Mouse (Mus musculus) midbrain, embryonic 11.5 days (tissue): ENCODE results near the gene Flcn. TPM values are rescaled to one million over a fixed set of nuclear protein-coding genes. Genes with fewer than 3 reads are reported as not detected.
A peak's percentile ranks its signal among the peaks of the same experiment; 100 is the strongest.
"Not testable (repeated sequence)": the region's sequence is repeated elsewhere in the genome, so short reads cannot be mapped to it uniquely, and the experiment has no call there.

Experiments used
- ATAC-seq: fragments of 200-750 bp; cut with Nextera tagmentation; 2 replicates; pipeline ENCODE4 v1.8.0; 2017; ENCODE audit warnings: moderate TSS enrichment, moderate library complexity; ENCODE audit not compliant: low FRiP score
- DNase-seq: peaks from one replicate; pipeline ENCODE4 v3.0.0; 2015; ENCODE audit warnings: low spot score; ENCODE audit errors: missing footprints
- H3K27ac ChIP-seq: fragments of 300-500 bp; sonication (generic); 2 replicates; pipeline ENCODE4 v1.5.1; 2014; ENCODE audit warnings: low read depth, low read length
- H3K27me3 ChIP-seq: fragments of 300-500 bp; sonication (generic); 2 replicates; pipeline ENCODE4 v1.6.1; 2014; ENCODE audit warnings: mild to moderate bottlenecking, low read length, moderate library complexity, mixed read lengths; ENCODE audit not compliant: control insufficient read depth, insufficient read depth
- H3K36me3 ChIP-seq: fragments of 300-500 bp; sonication (generic); 2 replicates; pipeline ENCODE4 v1.6.1; 2014; ENCODE audit warnings: mild to moderate bottlenecking, low read length, moderate library complexity, mixed read lengths; ENCODE audit not compliant: control insufficient read depth, insufficient read depth
- H3K4me1 ChIP-seq: fragments of 300-500 bp; sonication (generic); 2 replicates; pipeline ENCODE4 v1.6.1; 2014; ENCODE audit warnings: low read length; ENCODE audit not compliant: control insufficient read depth, insufficient read depth
- H3K4me2 ChIP-seq: fragments of 300-500 bp; sonication (generic); 2 replicates; pipeline ENCODE4 v1.6.1; 2014; ENCODE audit warnings: mild to moderate bottlenecking, moderate library complexity
- H3K4me3 ChIP-seq: fragments of 300-500 bp; sonication (generic); 2 replicates; pipeline ENCODE4 v1.5.1; 2014; ENCODE audit warnings: low read depth, low read length
- H3K9ac ChIP-seq: fragments of 300-500 bp; sonication (generic); 2 replicates; pipeline ENCODE4 v1.6.1; 2014; ENCODE audit warnings: low read length
- H3K9me3 ChIP-seq: fragments of 300-500 bp; sonication (generic); 2 replicates; pipeline ENCODE4 v1.6.1; 2016; ENCODE audit warnings: low read length; ENCODE audit not compliant: control insufficient read depth
- WGBS: fragments of 180-500 bp; shearing (Covaris S2); extraction: QIAGEN DNeasy Blood & Tissue Kit; methylation state at CpG from one replicate; pipeline ENCODE4 v1.1.7; 2014; 5-methylcytosine and 5-hydroxymethylcytosine counted together
- polyA plus RNA-seq: library from polyadenylated mRNA; unstranded; fragments of >200 nt; fragmentation: Nextera tagmentation; extraction: Ambion mirVana; gene quantifications from 2 replicates; pipeline ENCODE4 v1.2.1, GENCODE M21; 2014

Gene Flcn
- polyA plus RNA-seq, 1 experiment from 2014 or later = 28.2 TPM

DNA sequence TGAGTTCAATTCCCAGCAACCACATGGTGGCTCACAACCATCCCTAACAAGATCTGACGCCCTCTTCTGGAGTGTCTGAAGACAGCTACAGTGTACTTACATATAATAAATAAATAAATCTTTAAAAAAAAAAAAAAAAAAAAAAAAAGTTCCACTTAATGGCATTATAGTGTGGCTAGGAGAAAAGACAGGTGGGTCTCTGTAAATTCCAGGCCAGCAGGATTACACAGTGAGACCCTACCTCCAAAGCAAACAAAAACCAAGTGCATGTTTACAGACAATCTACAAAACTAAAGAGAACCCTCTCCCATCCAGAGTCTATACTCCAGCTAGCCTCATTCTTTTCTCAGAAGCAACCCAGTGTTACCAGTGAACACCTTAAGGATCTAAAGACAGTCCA is 28.0 kb upstream of the Flcn start:
- not testable (repeated sequence) for ATAC-seq

DNA sequence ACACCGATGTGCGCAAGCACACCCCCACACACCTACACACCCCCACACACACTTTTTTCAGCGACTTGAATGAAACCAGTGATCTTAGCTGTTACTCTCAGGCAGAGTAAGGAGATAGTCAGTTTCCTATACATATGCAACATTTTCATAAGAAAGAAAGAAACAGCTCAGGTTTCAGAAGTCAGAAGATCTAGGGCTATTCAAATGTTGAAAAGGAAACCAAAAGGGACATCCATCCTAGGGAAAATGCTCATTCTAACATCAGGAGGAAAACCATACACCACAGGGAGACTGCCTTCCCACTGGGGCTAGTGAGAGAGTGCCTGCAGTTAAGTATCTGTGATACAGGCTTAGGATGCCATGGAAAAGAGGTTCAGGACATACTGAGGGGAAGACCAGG is 11.8 kb upstream of the Flcn start:
- no peak overlapping the region for H3K9ac ChIP-seq
- no peaks in the 10 kb centered on the region for H3K4me1 ChIP-seq
- no peak overlapping the region for H3K4me2 ChIP-seq
- DNase-seq (no peak), ATAC-seq (no peak)
- no peak overlapping the region for H3K27ac ChIP-seq
- H3K36me3 ChIP-seq = peaks cover 45% of the 10 kb centered on the region
- H3K4me3 ChIP-seq = no peak overlapping the region
- H3K9me3 ChIP-seq = no peaks in the 10 kb centered on the region
- no peaks in the 10 kb centered on the region for H3K27me3 ChIP-seq
- WGBS = 85% methylated on average over 3 of the region's 3 CpGs

More for the DNA sequence above, 28.0 kb upstream of the Flcn start:
- not testable (repeated sequence) for H3K4me2 ChIP-seq, H3K4me3 ChIP-seq, DNase-seq, H3K36me3 ChIP-seq, H3K9ac ChIP-seq, H3K9me3 ChIP-seq, H3K27me3 ChIP-seq, H3K27ac ChIP-seq
- peaks cover 15% of the 10 kb centered on the region for H3K4me1 ChIP-seq
- WGBS = no CpG with 5 or more reads among the region's 1 CpGs

DNA sequence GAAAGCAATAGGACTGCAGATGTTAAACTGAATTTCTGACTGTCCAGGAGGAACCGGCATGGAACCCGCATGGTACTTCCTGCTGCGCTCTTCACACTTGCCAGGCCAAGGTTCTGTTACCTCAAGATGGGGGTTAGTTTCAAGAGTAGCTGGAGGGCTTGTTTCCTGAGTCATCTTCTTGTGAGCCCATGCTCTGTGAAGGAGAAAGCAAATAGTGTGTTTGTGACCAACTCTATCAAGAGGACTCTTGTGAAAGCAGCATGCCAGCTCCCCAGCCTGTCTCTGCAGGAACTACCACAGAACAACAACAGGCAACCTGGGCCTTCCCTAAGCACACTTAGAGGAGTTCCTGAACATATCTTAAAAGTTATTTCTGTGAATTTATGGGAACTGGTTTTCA is 8.1 kb upstream of the Flcn start:
- ATAC-seq (no peak), DNase-seq (no peak)
- Histone ChIP-seq H3K9me3 (no peaks in the 10 kb centered on the region), H3K4me2 (no peak overlapping the region), H3K4me3 (no peak overlapping the region), H3K4me1 (no peaks in the 10 kb centered on the region), H3K36me3 (peaks cover 30% of the 10 kb centered on the region), H3K27me3 (no peaks in the 10 kb centered on the region), H3K27ac (no peak overlapping the region), H3K9ac (no peak overlapping the region)
- 99% methylated on average over 3 of the region's 3 CpGs for WGBS

DNA sequence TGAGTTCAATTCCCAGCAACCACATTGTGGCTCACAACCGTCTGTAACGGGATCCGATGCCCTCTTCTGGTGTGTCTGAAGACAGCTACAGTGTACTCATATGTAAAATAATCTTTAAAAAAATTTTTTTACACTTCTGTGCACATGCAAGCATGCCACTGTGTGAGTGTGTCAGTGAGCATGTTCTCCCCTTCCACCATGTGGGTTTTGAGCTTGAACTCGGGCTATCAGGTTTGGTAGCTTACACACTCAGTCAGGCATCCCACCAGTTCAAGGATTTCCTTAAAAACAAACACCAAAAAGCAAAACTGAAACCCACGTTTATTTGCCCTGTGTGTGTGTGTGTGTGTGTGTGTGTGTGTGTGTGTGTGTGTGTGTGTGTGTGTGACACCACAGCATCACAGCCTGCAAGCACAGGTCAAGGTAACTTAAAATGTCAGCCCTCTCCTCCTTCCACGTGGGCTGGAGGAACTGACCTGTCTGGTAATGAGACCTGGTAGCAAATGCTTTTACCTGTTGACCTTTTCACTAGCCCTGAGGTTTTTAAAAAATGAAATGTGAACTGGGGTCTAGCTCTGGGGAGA is 5.8 kb upstream of the Flcn start:
- Histone ChIP-seq H3K36me3 (peaks cover 27% of the 10 kb centered on the region), H3K9ac (no peak overlapping the region), H3K27ac (no peak overlapping the region), H3K4me1 (no peaks in the 10 kb centered on the region), H3K9me3 (no peaks in the 10 kb centered on the region), H3K27me3 (no peaks in the 10 kb centered on the region), H3K4me2 (no peak overlapping the region), H3K4me3 (no peak overlapping the region)
- WGBS = 89% methylated on average over 6 of the region's 6 CpGs
- DNase-seq (no peak), ATAC-seq (no peak)

DNA sequence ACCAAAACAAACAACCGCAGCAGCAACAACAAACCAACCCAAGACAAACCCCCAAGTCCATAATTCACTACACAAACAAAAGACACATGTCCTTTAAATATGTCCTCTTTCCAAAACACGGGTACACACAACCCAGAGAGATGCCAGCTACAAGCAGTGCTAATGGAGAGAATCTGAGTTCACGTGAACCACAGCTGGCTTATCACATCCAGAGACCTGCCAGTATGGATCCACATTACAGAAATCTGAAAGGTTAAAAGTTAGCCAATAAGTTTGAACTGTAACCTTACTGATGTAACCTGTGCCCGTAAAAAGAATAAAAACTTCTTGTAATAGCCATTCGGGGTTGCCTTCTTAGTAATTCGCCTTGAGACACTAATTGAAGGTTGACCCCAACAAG is 5.1 kb upstream of the Flcn start:
- no peaks in the 10 kb centered on the region for H3K4me1 ChIP-seq
- no peak overlapping the region for H3K9ac ChIP-seq
- ATAC-seq (no peak), DNase-seq (no peak)
- no peak overlapping the region for H3K27ac ChIP-seq
- no peaks in the 10 kb centered on the region for H3K27me3 ChIP-seq
- H3K9me3 ChIP-seq = no peaks in the 10 kb centered on the region
- H3K36me3 ChIP-seq = peaks cover 23% of the 10 kb centered on the region
- no peak overlapping the region for H3K4me3 ChIP-seq
- 92% methylated on average over 6 of the region's 6 CpGs for WGBS
- H3K4me2 ChIP-seq = no peak overlapping the region

DNA sequence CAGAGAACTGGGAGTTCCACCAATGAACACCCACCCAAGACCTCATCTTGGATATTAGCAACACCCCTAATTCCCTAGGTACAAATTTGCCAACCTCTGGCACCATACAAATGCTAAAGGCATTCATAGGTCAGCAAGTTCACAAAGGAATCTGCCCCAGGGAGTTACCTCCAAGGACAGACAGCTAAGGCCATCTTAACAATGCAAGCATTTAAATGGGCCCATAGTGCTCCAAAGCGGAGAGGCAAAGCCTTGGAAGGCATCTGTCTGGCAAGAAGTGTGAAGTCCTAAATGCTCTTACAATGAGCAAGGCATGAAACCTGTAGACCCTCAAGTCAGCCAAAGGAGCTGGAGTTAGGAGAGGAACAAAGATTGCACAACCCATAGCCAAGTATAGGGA is 4.5 kb upstream of the Flcn start:
- Histone ChIP-seq H3K9me3 (no peaks in the 10 kb centered on the region), H3K27ac (no peak overlapping the region)

DNA sequence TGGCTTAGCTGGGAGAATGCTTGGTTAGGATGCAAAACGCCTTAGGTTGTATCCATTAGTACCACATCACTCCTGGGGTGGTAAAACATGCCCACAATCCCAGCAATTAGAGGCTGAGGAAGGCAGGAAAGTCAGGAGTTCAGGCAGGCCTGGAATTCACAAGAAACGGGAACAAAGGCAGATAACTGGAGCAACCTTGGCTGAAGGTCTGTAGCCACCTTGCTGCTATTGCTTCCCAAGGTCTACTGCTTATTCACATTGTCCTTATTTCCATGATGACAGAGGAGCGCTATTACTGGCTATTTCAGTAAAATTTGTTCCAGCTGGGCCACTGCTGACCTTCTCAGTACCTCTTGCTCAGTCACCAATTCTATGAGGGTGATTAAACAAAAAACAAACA is 3.5 kb upstream of the Flcn start:
- no peaks in the 10 kb centered on the region for H3K27me3 ChIP-seq
- no peak for ATAC-seq

More for the DNA sequence above, 4.5 kb upstream of the Flcn start:
- Histone ChIP-seq H3K4me2 (no peak overlapping the region), H3K36me3 (peaks cover 17% of the 10 kb centered on the region), H3K27me3 (no peaks in the 10 kb centered on the region), H3K4me3 (no peak overlapping the region), H3K9ac (no peak overlapping the region), H3K4me1 (no peaks in the 10 kb centered on the region)
- ATAC-seq (no peak), DNase-seq (no peak)
- 72% methylated on average over 1 of the region's 1 CpGs for WGBS

DNA sequence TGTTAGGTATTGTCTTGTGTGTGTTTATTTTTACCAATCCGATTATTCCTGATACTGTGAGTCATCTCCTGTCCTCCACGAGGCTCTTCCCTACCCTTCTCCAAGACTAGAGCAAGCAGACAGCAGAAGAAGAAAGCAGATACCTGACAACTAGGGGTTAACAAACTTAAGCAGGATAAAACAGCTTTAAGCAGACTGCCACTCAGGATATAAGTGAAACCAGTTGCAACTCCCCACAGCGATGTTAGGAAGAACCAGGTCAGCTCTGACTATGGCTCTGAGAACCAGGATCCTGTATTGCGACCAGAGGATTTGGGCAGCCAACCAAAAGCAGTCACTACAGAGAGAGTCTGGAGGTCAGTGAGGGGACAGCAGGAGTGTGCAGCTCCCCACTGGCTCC is 1.4 kb upstream of the Flcn start:
- Histone ChIP-seq H3K36me3 (0 out of 2 replicates have a peak, but pooled peaks cover 5% of the 10 kb centered on the region), H3K9me3 (no peaks in the 10 kb centered on the region), H3K27me3 (no peaks in the 10 kb centered on the region), H3K4me2 (no peak overlapping the region), H3K27ac (no peak overlapping the region), H3K9ac (no peak overlapping the region), H3K4me1 (peaks cover 9% of the 10 kb centered on the region), H3K4me3 (no peak overlapping the region)
- ATAC-seq (no peak), DNase-seq (no peak)
- 72% methylated on average over 4 of the region's 4 CpGs for WGBS

More for the DNA sequence above, 3.5 kb upstream of the Flcn start:
- no peak overlapping the region for H3K27ac ChIP-seq
- H3K9ac ChIP-seq = no peak overlapping the region
- peaks cover 10% of the 10 kb centered on the region; the same call in 1 of the 2 replicates for H3K36me3 ChIP-seq
- peaks cover 9% of the 10 kb centered on the region for H3K4me1 ChIP-seq
- H3K9me3 ChIP-seq = no peaks in the 10 kb centered on the region
- DNase-seq = no peak
- 79% methylated on average over 3 of the region's 3 CpGs for WGBS
- H3K4me2 ChIP-seq = no peak overlapping the region
- no peak overlapping the region for H3K4me3 ChIP-seq

DNA sequence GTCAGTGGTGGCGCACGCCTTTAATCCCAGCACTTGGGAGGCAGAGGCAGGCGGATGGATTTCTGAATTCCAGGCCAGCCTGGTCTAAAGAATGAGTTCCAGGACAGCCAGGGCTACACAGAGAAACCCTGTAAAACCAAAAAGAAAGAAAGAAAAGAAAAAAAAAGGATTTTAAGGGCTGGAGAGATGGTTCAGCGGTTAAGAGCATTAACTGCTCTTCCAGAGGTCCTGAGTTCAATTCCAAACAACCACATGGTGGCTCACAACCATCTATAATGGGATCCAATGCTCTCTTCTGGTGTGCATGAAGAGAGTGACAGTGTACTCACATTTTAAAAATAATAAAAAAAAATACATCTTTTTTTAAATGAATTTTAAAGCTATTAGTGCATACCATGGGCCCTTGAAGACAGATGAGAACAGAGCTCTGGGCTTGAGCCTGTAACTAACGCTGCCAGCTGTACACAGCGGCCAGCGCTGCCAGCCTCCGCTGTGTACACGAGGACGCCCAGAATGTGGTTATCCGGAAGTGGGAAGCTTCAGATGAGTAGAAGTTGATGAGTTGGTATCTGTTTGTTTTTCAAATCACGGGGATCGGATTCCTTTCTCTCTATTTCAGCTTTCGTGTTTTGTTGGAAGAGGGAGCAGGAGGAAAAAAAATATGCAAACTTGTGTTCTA is 803 bp upstream of the Flcn start:
- Histone ChIP-seq H3K4me2 (peak overlapping the region; percentile 81), H3K36me3 (0 out of 2 replicates have a peak, but pooled peaks cover 4% of the 10 kb centered on the region), H3K9ac (peak overlapping the region; percentile 97), H3K9me3 (no peaks in the 10 kb centered on the region), H3K4me3 (peak overlapping the region; percentile 70), H3K4me1 (peaks cover 9% of the 10 kb centered on the region), H3K27me3 (no peaks in the 10 kb centered on the region), H3K27ac (peak overlapping the region; percentile 97; the same call in 1 of the 2 replicates)
- 64% methylated on average over 14 of the region's 14 CpGs for WGBS
- no peak for DNase-seq
- no peak for ATAC-seq
